Mouse (Mus musculus) midbrain, embryonic 12.5 days (tissue): ENCODE measurements around the gene Rnf151. TPM values are rescaled to one million over a fixed set of nuclear protein-coding genes. Genes with fewer than 3 reads are reported as not detected.

Experiments used
- ATAC-seq: fragments of 200-750 bp; cut with Nextera tagmentation; 2 replicates; pipeline ENCODE4 v1.8.0; 2017; ENCODE audit warnings: low read depth, moderate TSS enrichment, moderate library complexity; ENCODE audit not compliant: low FRiP score
- H3K27ac ChIP-seq: fragments of 300-500 bp; sonication (generic); replicated peaks from 2 replicates; pipeline ENCODE4 v1.5.1; 2016; ENCODE audit warnings: mild to moderate bottlenecking
- H3K27me3 ChIP-seq: fragments of 300-500 bp; sonication (generic); 2 replicates; pipeline ENCODE4 v1.6.1; 2016; ENCODE audit warnings: mild to moderate bottlenecking
- H3K36me3 ChIP-seq: fragments of 300-500 bp; sonication (generic); 2 replicates; pipeline ENCODE4 v1.6.1; 2016
- H3K4me1 ChIP-seq: fragments of 300-500 bp; sonication (generic); 2 replicates; pipeline ENCODE4 v1.6.1; 2016
- H3K4me2 ChIP-seq: fragments of 300-500 bp; sonication (generic); replicated peaks from 2 replicates; pipeline ENCODE4 v1.6.1; 2016; ENCODE audit warnings: mild to moderate bottlenecking, moderate library complexity
- H3K4me3 ChIP-seq: fragments of 300-500 bp; sonication (generic); 2 replicates; pipeline ENCODE4 v1.5.1; 2016; ENCODE audit warnings: mild to moderate bottlenecking
- H3K9ac ChIP-seq: fragments of 300-500 bp; sonication (generic); replicated peaks from 2 replicates; pipeline ENCODE4 v1.6.1; 2016; ENCODE audit warnings: mild to moderate bottlenecking, moderate library complexity
- H3K9me3 ChIP-seq: fragments of 300-500 bp; sonication (generic); 2 replicates; pipeline ENCODE4 v1.6.1; 2016; ENCODE audit warnings: mild to moderate bottlenecking
- WGBS: fragments of 180-500 bp; shearing (Covaris S2); methylation state at CpG from one replicate; pipeline ENCODE4 v1.1.7; 2016; 5-methylcytosine and 5-hydroxymethylcytosine counted together
- polyA plus RNA-seq: library from polyadenylated mRNA; unstranded; fragments of >200 nt; fragmentation: Nextera tagmentation; extraction: Ambion mirVana; gene quantifications from 2 replicates; pipeline ENCODE4 v1.2.1, GENCODE M21; 2016

Gene Rnf151
- polyA plus RNA-seq, 1 experiment from 2014 or later = 0.24 TPM

- WGBS = under 1% methylated on average over 65 of the region's 76 CpGs
- peak within 1 kb of the TSS; percentile 80 for H3K4me3 ChIP-seq
- peaks cover 17% of the 10 kb centered on the region for H3K4me1 ChIP-seq
- H3K4me2 ChIP-seq = peak within 1 kb of the TSS; percentile 86
- H3K9me3 ChIP-seq = no peaks in the 10 kb centered on the region
- peaks cover 10% of the 10 kb centered on the region for H3K27me3 ChIP-seq
- H3K36me3 ChIP-seq = peaks cover 34% of the 10 kb centered on the region
- peak within 1 kb of the TSS; percentile 81 for H3K9ac ChIP-seq
- peak; percentile 92 for ATAC-seq
- H3K27ac ChIP-seq = peak within 1 kb of the TSS; percentile 84
Observed at GRCm38 (mm10) chr17:24696011-24696697, 21.7 kb downstream of the Rnf151 start, which contains the start of the genes Gfer and Noxo1. TSS of gene Gfer (minus strand) at chr17:24696156. TSS of gene Noxo1 (plus strand) at chr17:24696234.

GRCm38 (mm10) chr17:24695326-24696010 is 22.4 kb downstream of the Rnf151 start:
- Histone ChIP-seq H3K4me1 (peaks cover 17% of the 10 kb centered on the region), H3K36me3 (peaks cover 27% of the 10 kb centered on the region), H3K27me3 (peaks cover 16% of the 10 kb centered on the region), H3K4me3 (peak overlapping the region; percentile 80), H3K27ac (peak overlapping the region; percentile 84), H3K9me3 (no peaks in the 10 kb centered on the region), H3K4me2 (peak overlapping the region; percentile 86), H3K9ac (peak overlapping the region; percentile 81)
- peak; percentile 45 for ATAC-seq
- WGBS = 9% methylated on average over 42 of the region's 51 CpGs

- 87% methylated on average over 5 of the region's 5 CpGs for WGBS
- Histone ChIP-seq H3K27me3 (peaks cover 39% of the 10 kb centered on the region), H3K4me2 (no peak overlapping the region), H3K36me3 (peaks cover 16% of the 10 kb centered on the region), H3K9me3 (no peaks in the 10 kb centered on the region), H3K27ac (no peak overlapping the region), H3K4me3 (no peak overlapping the region), H3K9ac (no peak overlapping the region), H3K4me1 (peaks cover 30% of the 10 kb centered on the region)
- ATAC-seq = no peak
Observed at GRCm38 (mm10) chr17:24692385-24692784, 25.5 kb downstream of the Rnf151 start.

GRCm38 (mm10) chr17:24689251-24690081 is 28.4 kb downstream of the Rnf151 start, which contains the start of gene Syngr3:
TSS of gene Syngr3 (minus strand) at chr17:24689955.
- Histone ChIP-seq H3K4me3 (peak within 1 kb of the TSS; percentile 64), H3K27ac (peak within 1 kb of the TSS; percentile 61), H3K27me3 (peaks cover 52% of the 10 kb centered on the region), H3K4me2 (peak within 1 kb of the TSS; percentile 87), H3K36me3 (peaks cover 16% of the 10 kb centered on the region), H3K4me1 (peaks cover 23% of the 10 kb centered on the region), H3K9me3 (no peaks in the 10 kb centered on the region), H3K9ac (peak within 1 kb of the TSS; percentile 71)
- ATAC-seq = peak; percentile 65
- under 1% methylated on average over 46 of the region's 55 CpGs for WGBS

GRCm38 (mm10) chr17:24687599-24687998 is 30.3 kb downstream of the Rnf151 start:
- 20% methylated on average over 23 of the region's 23 CpGs for WGBS
- no peak for ATAC-seq
- Histone ChIP-seq H3K27me3 (peaks cover 52% of the 10 kb centered on the region), H3K27ac (no peak overlapping the region), H3K4me1 (peaks cover 23% of the 10 kb centered on the region), H3K4me2 (peak overlapping the region; percentile 50), H3K4me3 (peak overlapping the region; percentile 28), H3K9ac (peak overlapping the region; percentile 39; the same call in 1 of the 2 replicates), H3K36me3 (peaks cover 7% of the 10 kb centered on the region; the same call in 1 of the 2 replicates), H3K9me3 (no peaks in the 10 kb centered on the region)

- ATAC-seq = no peak
- no peak overlapping the region for H3K27ac ChIP-seq
- 1% methylated on average over 25 of the region's 25 CpGs for WGBS
- H3K4me3 ChIP-seq = peak overlapping the region; percentile 28
- no peaks in the 10 kb centered on the region for H3K9me3 ChIP-seq
- H3K4me1 ChIP-seq = peaks cover 23% of the 10 kb centered on the region
- H3K4me2 ChIP-seq = peak overlapping the region; percentile 50
- H3K36me3 ChIP-seq = peaks cover 7% of the 10 kb centered on the region; the same call in 1 of the 2 replicates
- peak overlapping the region; percentile 39; the same call in 1 of the 2 replicates for H3K9ac ChIP-seq
- H3K27me3 ChIP-seq = peaks cover 52% of the 10 kb centered on the region
Observed at GRCm38 (mm10) chr17:24687146-24687595, 30.7 kb downstream of the Rnf151 start.

- ATAC-seq = no peak
- Histone ChIP-seq H3K9me3 (no peaks in the 10 kb centered on the region), H3K27me3 (peaks cover 52% of the 10 kb centered on the region), H3K36me3 (peaks cover 11% of the 10 kb centered on the region), H3K27ac (no peak overlapping the region), H3K4me1 (peaks cover 23% of the 10 kb centered on the region), H3K9ac (no peak overlapping the region), H3K4me2 (peak overlapping the region; percentile 6; the same call in 1 of the 2 replicates), H3K4me3 (no peak overlapping the region)
- WGBS = 31% methylated on average over 16 of the region's 16 CpGs
Observed at GRCm38 (mm10) chr17:24686514-24686913, 31.3 kb downstream of the Rnf151 start.

- peaks cover 71% of the 10 kb centered on the region for H3K36me3 ChIP-seq
- no peak overlapping the region for H3K4me3 ChIP-seq
- H3K4me1 ChIP-seq = no peaks in the 10 kb centered on the region
- no peaks in the 10 kb centered on the region for H3K27me3 ChIP-seq
- no peak overlapping the region for H3K9ac ChIP-seq
- H3K9me3 ChIP-seq = no peaks in the 10 kb centered on the region
- ATAC-seq = no peak
- no peak overlapping the region for H3K27ac ChIP-seq
- no peak overlapping the region for H3K4me2 ChIP-seq
- 91% methylated on average over 24 of the region's 24 CpGs for WGBS
Observed at GRCm38 (mm10) chr17:24677500-24678080, 40.3 kb downstream of the Rnf151 start.

- H3K4me1 ChIP-seq = peaks cover 5% of the 10 kb centered on the region
- no peak overlapping the region for H3K4me2 ChIP-seq
- H3K27ac ChIP-seq = no peak overlapping the region
- WGBS = 98% methylated on average over 5 of the region's 5 CpGs
- H3K4me3 ChIP-seq = no peak overlapping the region
- H3K27me3 ChIP-seq = no peaks in the 10 kb centered on the region
- H3K9me3 ChIP-seq = no peaks in the 10 kb centered on the region
- no peak overlapping the region for H3K9ac ChIP-seq
- H3K36me3 ChIP-seq = peaks cover 64% of the 10 kb centered on the region
- no peak for ATAC-seq
Observed at GRCm38 (mm10) chr17:24676877-24677276, 41.0 kb downstream of the Rnf151 start.

- 61% methylated on average over 2 of the region's 2 CpGs for WGBS
Observed at GRCm38 (mm10) chr17:24676187-24676586, 41.7 kb downstream of the Rnf151 start.

GRCm38 (mm10) chr17:24674277-24674676 is 43.6 kb downstream of the Rnf151 start:
- Histone ChIP-seq H3K9ac (no peak overlapping the region), H3K36me3 (peaks cover 38% of the 10 kb centered on the region), H3K4me3 (no peak overlapping the region), H3K9me3 (no peaks in the 10 kb centered on the region), H3K4me2 (no peak overlapping the region), H3K27ac (no peak overlapping the region), H3K27me3 (no peaks in the 10 kb centered on the region), H3K4me1 (peaks cover 24% of the 10 kb centered on the region)
- ATAC-seq = no peak
- WGBS = 89% methylated on average over 7 of the region's 7 CpGs

More at GRCm38 (mm10) chr17:24676187-24676586, 41.7 kb downstream of the Rnf151 start:
- no peak overlapping the region for H3K9ac ChIP-seq
- H3K27ac ChIP-seq = no peak overlapping the region
- H3K36me3 ChIP-seq = peaks cover 57% of the 10 kb centered on the region
- no peaks in the 10 kb centered on the region for H3K9me3 ChIP-seq
- no peak for ATAC-seq
- H3K4me2 ChIP-seq = no peak overlapping the region
- H3K27me3 ChIP-seq = no peaks in the 10 kb centered on the region
- no peak overlapping the region for H3K4me3 ChIP-seq
- H3K4me1 ChIP-seq = peaks cover 12% of the 10 kb centered on the region
